Mouse (Mus musculus): ENCODE data around the gene Ly6g6c. TPM values are rescaled to one million over a fixed set of nuclear protein-coding genes. Genes with fewer than 3 reads are reported as not detected.
"Not testable (repeated sequence)": the region's sequence is repeated elsewhere in the genome, so short reads cannot be mapped to it uniquely, and the experiment has no call there.

Ly6g6c gene
- total RNA-seq, 2 experiments from 2014 or later, result 0.39 TPM; not detected in 1

DNA sequence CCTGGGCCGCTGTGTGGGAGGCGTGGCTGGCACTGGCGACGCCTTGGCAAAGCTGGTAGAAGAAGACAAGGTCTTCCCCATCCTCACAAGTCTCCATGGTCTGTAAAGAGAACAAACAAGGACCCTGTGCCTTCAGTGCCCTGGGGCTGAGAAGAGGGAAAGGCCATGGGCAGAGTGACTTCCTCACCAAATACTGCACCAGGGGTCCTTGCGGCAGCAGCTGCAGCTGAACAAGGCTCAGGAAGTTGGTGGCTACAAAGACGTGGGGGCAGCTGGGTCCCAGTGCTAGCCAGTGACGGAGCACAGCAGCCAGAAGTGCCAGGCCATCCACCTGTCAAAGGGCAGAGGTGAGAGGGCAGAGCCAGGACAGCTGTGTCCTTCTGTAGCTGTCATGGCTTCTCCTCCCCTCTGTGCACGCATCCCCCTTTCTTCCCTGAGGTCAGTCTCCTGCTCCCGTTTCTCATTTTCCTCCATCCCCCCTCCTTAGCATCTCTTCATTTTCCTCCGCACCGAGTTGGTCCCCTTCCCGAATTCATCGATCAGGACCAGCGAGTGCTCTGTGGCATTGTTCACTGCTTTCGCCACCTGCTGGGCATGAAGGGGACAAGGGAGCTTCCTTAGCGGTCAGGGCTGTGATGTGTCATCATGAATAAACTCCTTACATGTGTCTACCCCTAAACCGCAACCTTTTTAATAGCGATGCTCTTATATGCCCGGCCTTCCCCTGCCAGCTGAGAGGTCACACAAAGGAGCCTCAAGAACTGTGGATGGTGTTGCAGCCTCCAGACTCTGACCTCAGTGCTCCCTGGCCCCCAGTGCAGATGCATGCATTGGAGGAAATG is 35.3 kb upstream of the Ly6g6c start:
- DNase-seq (ENCODE audit: low spot score in 2 of 2), result peak in 1 of 2 experiments; percentile 32

DNA sequence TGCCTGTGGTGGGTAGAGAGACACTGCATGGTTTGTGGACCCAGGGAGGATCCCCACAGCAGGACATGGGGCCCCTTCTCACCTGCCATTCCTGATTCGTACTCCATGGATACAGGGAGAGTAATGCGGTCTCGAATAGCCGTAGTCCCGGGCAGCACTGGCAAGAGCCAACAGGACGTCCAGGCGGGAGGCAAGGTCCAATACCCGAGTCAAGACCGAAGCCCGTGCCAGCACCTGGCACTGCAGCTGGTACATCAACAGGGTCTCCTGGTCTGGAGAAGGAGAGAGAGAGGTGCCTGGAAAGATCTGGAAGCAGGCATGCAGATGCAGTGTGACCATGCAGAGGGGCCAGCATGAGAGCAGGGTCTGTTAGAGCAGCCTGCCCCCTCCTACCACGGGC is 33.9 kb upstream of the Ly6g6c start:
- DNase-seq (ENCODE audit: low spot score in 2 of 2), result no peak

DNA sequence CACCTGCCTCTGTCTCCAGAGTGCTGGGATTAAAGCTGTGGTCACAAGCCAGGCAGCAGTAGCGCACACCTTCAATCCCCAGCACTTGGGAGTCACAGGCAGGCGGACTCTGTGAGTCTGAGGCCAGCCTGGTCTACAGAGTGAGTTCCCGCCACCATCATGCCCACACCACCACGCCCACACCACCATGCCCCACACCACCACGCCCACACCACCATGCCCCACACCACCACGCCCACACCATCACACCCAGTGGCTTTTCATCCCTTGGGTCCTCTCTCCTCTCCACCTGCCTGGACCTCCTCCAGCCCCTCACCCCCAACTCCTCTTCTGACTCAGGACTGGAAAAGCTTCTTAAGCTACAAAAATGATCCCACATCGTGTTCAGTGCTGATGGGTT is 33.3 kb upstream of the Ly6g6c start:
- DNase-seq (ENCODE audit: low spot score in 2 of 2), result no peak

DNA sequence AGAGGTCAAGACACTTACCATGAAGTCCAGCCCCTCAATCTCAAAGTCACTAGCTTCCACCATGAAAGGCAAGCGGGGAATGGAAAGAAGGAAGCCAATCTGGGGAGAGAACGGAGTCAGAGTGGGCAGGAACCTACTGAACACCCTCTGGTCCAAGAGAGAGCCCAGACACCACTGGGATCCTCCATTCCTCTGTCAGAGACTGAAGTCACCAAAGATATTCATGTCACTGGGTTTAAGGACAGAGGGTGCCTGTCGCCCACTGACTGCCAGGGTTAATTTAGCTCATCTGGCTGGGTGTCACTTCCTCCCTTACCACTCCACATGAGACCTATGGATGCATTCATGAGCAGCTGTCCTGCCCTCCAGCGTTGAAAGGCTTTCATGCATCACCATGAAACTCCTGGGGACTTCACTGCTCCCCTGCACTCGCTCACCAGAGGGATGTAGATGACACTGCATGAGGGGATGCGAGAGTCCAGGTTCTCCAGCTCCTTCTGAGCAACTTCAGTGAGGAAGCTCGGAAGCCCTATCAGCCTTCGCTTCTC is 32.8 kb upstream of the Ly6g6c start:
- no peak for DNase-seq (ENCODE audit: low spot score in 2 of 2)

DNA sequence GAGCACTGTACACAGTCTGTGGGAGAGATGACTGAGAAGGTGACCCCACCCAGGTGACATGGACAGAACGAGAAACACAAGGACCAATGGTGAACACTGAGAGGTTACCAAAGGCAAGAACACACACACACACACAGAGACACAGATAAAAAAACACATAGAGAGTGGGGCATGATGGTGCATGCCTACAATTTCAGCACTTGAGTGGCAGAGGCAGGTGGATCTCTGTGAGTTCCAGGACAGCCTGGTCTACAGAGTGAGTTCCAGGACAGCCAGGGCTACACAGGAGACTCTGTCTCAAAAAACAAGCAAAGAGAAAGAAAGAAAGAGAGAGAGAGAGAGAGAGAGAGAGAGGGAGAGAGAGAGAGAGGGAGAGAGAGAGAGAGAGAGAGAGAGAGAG is 31.5 kb upstream of the Ly6g6c start:
- not testable (repeated sequence) for DNase-seq (ENCODE audit: low spot score in 2 of 2)

DNA sequence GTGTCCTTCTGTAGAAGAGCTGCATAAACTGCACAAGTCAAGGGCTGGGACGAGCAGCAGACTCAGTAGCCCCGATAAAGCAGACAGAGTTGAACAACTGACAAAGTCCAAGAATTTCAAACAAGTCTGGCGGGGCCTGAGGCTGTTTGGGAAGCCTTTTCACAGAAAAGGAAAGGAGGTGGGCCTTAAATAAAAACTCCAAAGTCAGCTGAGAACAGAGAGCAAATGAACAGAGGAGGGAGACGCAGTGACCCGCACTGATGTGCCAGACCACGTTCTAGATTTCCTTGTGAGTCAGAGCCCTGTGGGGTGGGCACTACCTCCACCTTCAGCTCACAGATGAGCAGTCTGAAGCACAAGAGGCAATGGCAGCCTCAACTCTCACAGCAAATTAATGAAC is 30.3 kb upstream of the Ly6g6c start:
- no peak for DNase-seq (ENCODE audit: low spot score in 2 of 2)

DNA sequence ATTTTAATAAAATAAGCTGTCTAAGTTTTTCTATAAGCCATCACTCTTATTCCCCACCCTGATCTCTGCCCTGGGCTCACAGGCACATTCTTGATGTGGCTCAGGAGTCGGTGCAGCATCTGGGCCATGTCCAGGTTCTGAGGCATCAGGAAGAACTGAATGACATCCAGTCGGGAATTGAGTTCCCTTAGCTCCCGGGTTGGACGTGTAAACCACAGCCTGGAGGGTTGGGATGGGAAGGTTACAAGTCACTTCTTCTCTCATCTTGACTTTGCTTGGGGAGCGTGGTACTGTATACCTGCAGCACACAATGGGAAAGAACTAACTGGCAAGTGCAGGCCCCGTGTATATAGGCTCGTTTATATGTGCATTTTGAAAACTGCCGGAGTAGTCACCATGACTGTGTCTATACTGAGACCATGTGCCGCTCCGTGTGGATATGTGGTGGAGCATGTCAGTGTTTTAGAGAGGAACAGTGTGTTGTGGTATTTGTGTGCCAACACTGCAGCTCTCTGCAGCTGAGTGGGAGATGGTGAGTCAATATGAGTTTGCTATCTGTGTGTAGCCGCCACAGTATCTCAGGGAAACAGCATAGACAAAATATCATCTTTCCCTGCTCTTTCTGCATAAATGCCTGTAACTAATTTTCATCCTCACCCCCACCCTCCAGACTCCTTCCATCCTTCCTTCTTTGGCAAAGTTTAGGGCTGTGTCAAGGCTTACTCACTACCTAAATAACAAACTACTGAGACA is 25.9 kb upstream of the Ly6g6c start:
- no peak for DNase-seq (ENCODE audit: low spot score in 2 of 2)

DNA sequence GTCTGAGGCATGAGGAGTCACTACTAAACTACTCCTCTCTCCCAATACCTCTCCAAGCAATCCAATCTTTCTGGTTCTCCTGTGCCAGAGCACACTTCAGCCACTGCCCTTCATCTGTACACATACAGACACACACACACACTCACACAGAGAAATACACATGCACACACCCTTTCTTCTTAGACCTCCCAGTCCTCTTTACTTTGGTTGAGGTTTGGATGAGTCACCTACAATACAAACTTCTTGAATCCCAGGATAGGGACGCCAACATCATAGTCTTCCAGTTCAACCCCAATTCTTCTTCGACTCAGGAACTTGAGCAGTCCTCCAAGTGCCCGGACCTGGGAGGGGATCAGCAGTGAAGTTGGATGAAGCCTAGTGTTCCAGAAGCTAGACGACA is 21.4 kb upstream of the Ly6g6c start:
- no peak for DNase-seq (ENCODE audit: low spot score in 2 of 2)

DNA sequence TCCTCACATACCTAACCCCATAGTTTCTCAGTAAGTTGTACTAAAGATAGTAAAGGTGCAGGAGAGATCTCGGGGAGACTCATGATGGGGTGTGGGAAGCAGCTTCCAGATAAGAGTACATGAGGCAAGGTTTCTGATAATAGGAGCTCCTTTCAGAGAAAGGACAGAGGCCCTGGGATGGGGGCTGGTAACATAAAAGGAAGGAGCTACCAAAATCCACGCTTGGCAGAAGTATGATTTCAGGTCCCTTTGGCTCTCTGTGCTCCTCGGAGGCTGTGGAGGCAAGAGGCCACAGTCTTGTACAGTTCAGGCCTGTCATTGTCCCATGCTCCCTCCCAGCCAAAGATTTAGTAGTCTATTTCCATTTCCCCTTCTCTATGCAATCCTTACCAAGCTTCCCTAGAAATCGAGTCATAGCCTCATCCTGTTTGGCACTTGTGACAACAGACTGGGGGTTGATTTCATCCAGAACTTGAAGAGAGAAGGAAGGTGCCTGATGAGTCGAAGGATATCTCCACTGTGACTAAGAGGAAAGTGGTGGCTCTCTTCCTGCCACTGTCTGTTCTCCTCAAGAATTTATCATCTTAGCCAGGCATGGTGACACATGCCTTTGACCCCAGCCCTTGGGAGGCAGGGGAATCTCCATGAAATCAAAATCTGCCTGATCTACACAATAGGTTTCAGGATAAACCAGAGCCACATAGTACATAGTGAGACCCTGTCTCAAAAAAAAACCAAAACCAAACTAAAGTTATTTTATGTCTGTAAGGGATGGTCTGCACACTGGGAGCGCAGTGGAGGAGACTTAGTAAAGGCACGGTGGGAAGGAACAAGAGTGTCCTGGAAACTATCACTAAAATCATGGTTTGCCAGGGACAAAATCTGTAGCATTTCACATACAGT is 20.0 kb upstream of the Ly6g6c start:
- DNase-seq (ENCODE audit: low spot score in 2 of 2), result no peak

DNA sequence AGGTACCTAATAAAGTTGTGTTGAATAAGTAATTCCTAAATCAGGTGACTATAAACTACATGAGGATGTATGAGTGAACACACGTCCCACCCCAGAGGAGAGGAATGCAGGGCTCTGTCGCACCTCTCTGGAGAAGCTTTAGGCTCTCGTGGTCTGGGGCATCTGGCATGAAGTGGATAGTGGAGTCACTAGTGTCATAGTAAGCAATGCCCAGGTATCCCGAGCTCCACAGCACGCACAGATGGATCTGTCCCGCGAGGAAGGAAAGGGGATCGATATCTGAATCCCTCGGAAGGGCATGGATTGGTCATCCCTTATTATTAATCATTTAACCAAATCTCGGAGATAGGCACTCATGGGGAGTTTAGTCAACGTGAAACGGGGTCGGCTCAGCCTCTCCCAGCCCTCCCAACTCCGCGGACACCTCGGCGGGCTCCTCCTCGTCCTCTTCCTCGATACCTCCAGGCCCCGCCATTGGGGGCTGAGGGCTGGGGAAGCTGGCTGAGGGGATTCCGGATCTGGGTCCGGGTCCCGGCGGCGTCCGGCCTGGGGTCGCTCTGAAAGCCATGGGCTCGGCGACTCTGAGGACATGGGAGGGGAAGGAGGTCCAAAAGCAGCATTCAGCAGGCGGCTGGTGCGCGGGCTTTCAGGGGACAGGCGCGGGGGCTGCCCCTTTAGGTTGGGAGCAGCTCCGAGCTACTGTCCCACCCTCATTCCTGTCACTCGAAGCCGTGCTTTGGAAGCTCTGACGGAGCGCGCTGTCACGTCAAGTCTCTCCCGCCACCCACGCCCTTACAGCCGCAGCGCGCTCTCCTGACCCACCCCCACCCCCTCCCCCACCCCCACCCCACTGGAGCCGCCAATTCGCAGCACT is 19.1 kb upstream of the Ly6g6c start:
- DNase-seq (ENCODE audit: low spot score in 2 of 2), result no peak

DNA sequence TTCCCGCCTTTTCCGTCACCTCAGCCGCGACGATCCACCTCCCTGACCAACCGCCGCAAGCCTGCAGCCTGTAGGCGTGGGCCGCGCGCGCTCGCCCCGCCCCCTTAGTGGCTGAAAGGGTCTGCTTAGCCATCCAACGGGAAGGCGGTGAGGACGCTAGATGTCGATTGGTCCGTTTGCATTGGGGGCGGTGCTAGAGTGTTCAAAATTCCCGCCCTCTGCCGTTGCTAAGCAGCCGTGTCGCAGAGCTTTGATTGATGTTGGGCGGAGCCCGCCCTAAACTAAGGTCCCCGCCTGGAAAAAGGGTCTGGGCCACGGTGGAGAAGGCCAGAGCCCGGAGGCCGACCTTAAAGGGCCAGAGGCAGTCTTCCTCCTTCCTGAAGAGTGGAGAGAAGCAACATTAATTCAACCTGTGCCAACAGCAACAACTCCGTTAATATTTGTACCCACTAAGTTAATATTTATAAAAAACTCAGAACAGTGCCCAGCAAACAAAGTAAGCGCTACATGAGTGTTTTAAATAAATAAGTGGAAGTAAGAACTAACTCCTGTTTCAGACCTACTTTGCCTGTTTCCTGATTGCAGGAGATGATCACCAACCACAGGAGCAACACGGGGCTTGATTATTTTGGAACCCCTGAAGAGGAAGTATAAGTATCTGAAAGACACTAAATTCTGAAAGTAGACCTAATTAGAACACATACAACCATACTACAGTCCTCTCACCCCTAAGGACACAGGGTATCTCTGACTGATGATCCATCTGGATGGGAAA is 18.3 kb upstream of the Ly6g6c start, which contains the start of gene Msh5:
TSS of gene Msh5 (minus strand) at position 65 of the 775 bp plus-strand sequence.
- DNase-seq (ENCODE audit: low spot score in 2 of 2), result peak; percentile 95 to 96

DNA sequence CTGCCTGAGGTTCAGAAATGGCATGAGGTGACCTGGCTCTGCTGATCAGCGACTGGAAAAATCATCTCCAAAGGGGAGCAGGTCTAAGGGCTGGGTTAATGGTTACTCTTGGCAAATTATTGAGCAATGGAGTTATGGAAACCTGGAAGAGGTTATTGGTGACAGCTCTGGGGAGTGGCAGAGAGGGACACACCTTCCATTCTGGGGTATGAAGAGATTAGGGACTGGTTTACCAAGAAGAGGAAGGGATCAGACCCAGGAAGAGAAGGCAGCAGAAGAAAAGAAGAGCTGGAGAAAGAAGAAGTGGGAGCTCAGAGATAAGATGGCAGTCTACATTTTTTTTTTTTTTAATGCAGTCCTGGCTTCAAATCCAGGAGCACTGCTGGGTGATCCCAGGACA is 17.5 kb upstream of the Ly6g6c start:
- no peak for DNase-seq (ENCODE audit: low spot score in 2 of 2)

DNA sequence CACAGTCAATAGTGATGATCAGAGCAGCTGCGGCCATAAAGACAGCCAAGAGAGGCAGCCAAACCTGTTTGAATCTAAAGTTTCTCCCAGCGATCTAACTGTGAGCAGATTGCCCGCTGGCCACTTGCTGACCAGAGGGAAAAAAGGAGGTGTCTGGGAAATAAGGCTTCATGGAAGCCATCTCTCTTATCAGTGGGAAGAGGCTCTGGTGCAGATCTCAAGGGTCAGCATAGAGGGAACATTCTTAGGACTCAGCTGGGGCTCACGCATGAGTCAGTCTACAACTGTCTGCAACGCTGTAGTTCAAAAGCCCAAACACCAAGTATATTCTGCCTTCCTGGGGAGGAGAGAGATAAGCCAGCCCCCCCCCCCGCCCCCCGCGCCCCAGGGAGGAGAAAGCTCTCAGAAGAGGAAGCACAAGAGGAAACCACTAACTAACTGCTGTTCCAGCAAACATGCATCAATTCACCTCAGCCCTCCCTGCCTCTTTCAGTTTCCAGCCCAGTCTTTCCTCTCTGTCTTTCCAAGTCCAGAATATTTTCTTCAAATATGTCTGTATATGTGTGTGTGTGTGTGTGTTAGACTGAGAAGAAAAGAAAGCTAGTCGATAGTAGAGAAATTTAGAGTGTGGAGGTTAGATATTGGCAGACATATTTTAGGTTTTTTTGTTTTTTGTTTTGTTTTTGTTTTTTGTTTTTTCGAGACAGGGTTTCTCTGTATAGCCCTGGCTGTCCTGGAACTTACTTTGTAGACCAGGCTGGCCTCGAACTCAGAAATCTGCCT is 16.8 kb upstream of the Ly6g6c start:
- DNase-seq (ENCODE audit: low spot score in 2 of 2), result no peak

DNA sequence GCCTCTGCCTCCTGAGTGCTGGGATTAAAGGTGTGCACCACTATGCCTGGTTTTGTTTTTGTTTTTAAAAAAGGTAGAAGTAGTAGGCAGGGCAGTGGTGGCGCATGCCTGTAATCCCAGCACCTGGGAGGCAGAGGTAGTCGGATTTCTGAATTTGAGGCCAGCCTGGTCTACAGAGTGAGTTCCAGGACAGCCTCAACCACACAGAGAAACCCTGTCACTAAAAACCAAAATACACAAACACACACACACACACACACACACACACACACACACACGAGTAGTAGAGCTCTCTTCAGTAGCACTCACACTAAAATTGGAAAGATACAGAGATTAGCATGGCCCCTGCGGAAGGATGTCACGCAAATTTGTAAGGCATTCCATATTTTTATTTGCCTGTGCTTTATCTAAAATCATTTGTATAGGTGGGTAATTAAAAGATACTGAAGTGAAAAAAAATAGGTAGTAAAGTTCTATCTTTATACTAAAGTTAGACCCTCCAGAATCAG is 16.2 kb upstream of the Ly6g6c start:
- DNase-seq (ENCODE audit: low spot score in 2 of 2), result no peak

DNA sequence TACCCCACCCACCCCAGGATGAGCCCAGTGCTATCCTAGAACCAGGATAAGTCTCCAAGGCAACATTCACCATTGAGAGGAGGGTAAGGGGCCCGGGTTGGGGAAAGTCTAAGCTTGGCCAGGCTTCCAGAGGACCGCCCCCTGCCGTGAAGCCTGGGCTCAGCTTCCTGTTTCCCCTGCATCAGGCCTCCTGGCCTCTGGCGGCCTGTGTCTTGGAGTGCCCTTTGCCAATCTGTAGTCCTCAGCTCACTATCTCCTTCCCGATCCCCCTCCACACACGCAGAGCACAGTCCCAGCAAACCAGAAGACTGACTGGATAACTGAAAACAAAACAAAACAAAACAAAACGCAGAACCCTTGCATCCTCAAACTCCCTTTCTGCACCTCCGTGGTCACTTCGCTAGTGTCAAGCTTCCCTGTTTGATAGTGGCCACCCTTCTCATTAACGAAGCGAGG is 15.6 kb upstream of the Ly6g6c start, which contains the start of gene Clic1:
TSS of gene Clic1 (plus strand) at position 406 of the 456 bp plus-strand sequence.
- peak; percentile 66 to 76 for DNase-seq (ENCODE audit: low spot score in 2 of 2)

DNA sequence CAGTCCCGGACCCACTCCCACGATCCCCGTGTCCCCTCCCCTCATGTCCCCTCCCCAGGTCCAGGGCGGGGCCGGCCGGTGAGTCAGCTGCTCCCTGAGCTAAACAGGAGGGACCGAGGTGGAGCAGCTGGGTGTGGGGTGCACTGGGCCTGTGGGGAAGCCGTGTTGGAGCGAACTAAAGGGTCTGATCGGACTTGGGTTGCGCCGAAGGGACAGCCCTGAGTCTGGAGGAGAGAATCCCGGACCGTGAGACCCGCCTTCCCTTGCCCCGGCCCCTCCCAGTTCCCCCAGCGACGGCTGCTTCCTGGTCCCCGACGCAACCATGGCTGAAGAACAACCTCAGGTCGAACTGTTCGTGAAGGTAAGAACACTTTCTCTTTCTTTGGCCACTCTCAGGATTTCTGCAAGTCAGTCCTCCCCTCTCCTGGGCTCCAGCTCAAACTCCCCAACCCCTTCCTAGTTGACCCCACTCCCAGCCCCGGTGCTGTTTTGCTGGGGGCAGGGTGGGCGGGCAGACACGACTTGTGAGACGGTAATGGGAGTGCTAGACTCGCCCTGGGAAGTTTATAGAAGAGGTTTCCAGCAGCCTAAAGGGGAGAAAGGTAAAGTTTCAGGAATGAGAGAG is 14.9 kb upstream of the Ly6g6c start:
- peak; percentile 66 to 81 for DNase-seq (ENCODE audit: low spot score in 2 of 2)

Measured in gastrocnemius, postnatal 4 days (tissue).